Mouse (Mus musculus) MEL (cell line): ENCODE data around the gene Scg5. TPM values are rescaled to one million over a fixed set of nuclear protein-coding genes. Genes with fewer than 3 reads are reported as not detected.
A peak's percentile ranks its signal among the peaks of the same experiment; 100 is the strongest.

Experiments used
- DNase-seq: peaks from one replicate; pipeline ENCODE4 v3.0.0; 2011; ENCODE audit warnings: low read depth, low spot score
- H3K27ac ChIP-seq: 2 replicates; pipeline ENCODE4 v1.5.1; 2012; ENCODE audit warnings: low read depth, mild to moderate bottlenecking, control low read depth, low read length, moderate library complexity; ENCODE audit not compliant: control insufficient read depth
- H3K27me3 ChIP-seq, 2 experiments: fragments of 150-350 bp in 1 of 2; sonication (generic) in 1 of 2; 2 replicates each; pipeline ENCODE4 v1.6.1; 2012; ENCODE audit warnings: low read length in 2 of 2, mild to moderate bottlenecking in 2 of 2, improper control_type of control experiment in 1 of 2, moderate library complexity in 1 of 2; ENCODE audit not compliant: insufficient read depth in 2 of 2, control insufficient read depth in 1 of 2
- H3K36me3 ChIP-seq, 2 experiments: 2 replicates each; pipeline ENCODE4 v1.6.1; 2012 to 2014; ENCODE audit warnings: low read length in 2 of 2, improper control_type of control experiment in 1 of 2, inconsistent platforms in 1 of 2, mild to moderate bottlenecking in 1 of 2; ENCODE audit not compliant: insufficient read depth in 2 of 2, control insufficient read depth in 1 of 2
- H3K4me1 ChIP-seq, 2 experiments: fragments of 150-350 bp in 1 of 2; sonication (generic) in 1 of 2; 2 replicates each; pipeline ENCODE4 v1.6.1; 2012; ENCODE audit warnings: low read length in 2 of 2, improper control_type of control experiment in 1 of 2, mild to moderate bottlenecking in 1 of 2; ENCODE audit not compliant: insufficient read depth in 2 of 2, control insufficient read depth in 1 of 2
- H3K4me3 ChIP-seq, 2 experiments: fragments of 150-350 bp in 1 of 2; sonication (generic) in 1 of 2; 2 replicates each; pipeline ENCODE4 v1.5.1; 2012; ENCODE audit warnings: low read depth in 2 of 2, low read length in 2 of 2, mild to moderate bottlenecking in 2 of 2, moderate library complexity in 2 of 2, control low read depth in 1 of 2, improper control_type of control experiment in 1 of 2; ENCODE audit not compliant: control insufficient read depth in 1 of 2, insufficient read depth in 1 of 2
- H3K79me2 ChIP-seq: 2 replicates; pipeline ENCODE4 v1.6.1; 2012; ENCODE audit warnings: mild to moderate bottlenecking, low read length, moderate library complexity; ENCODE audit not compliant: control insufficient read depth, poor library complexity, insufficient read depth
- H3K9ac ChIP-seq: 2 replicates; pipeline ENCODE4 v1.6.1; 2012; ENCODE audit warnings: low read depth, mild to moderate bottlenecking, control low read depth, low read length, moderate library complexity; ENCODE audit not compliant: control insufficient read depth, poor library complexity, severe bottlenecking
- H3K9me3 ChIP-seq: fragments of 150-350 bp; sonication (generic); replicated peaks from 2 replicates; pipeline ENCODE4 v1.6.1; 2012; ENCODE audit warnings: mild to moderate bottlenecking, low read length, improper control_type of control experiment, moderate library complexity; ENCODE audit not compliant: insufficient read depth
- CHD1 ChIP-seq: IDR thresholded peaks from 2 replicates; pipeline ENCODE4 v1.6.1; 2012; ENCODE audit warnings: low read depth, mild to moderate bottlenecking, inconsistent platforms, low read length, improper control_type of control experiment
- CTCF ChIP-seq, 3 experiments: IDR thresholded peaks in 2 of 3; conservative IDR thresholded peaks in 1 of 3; 2 replicates each; pipeline ENCODE4 v1.5.1; 2011 to 2012; ENCODE audit warnings: low read length in 3 of 3, low read depth in 2 of 3, mild to moderate bottlenecking in 2 of 3, improper control_type of control experiment in 1 of 3, inconsistent platforms in 1 of 3, mixed read lengths in 1 of 3, moderate library complexity in 1 of 3; ENCODE audit not compliant: control insufficient read depth in 1 of 3, insufficient read depth in 1 of 3, poor library complexity in 1 of 3, severe bottlenecking in 1 of 3
- ELF1 ChIP-seq: IDR thresholded peaks from 2 replicates; pipeline ENCODE4 v1.6.1; 2014; ENCODE audit warnings: low read depth, mild to moderate bottlenecking, inconsistent platforms, low read length, improper control_type of control experiment, moderate library complexity
- GATA1 ChIP-seq: IDR thresholded peaks from 2 replicates; pipeline ENCODE4 v1.6.1; 2011; ENCODE audit warnings: low read depth, low read length, improper control_type of control experiment
- JUND ChIP-seq: IDR thresholded peaks from 2 replicates; pipeline ENCODE4 v1.6.1; 2011; ENCODE audit warnings: low read depth, mild to moderate bottlenecking, improper control_type of control experiment, low read length
- KAT2A ChIP-seq: conservative IDR thresholded peaks from 2 replicates; pipeline ENCODE4 v1.6.1; 2012; ENCODE audit warnings: low read depth, low read length, improper control_type of control experiment, inconsistent platforms
- MAFK ChIP-seq: IDR thresholded peaks from 2 replicates; pipeline ENCODE4 v1.6.1; 2011; ENCODE audit warnings: low read depth, mild to moderate bottlenecking, low read length, improper control_type of control experiment, borderline replicate concordance
- MAX ChIP-seq: IDR thresholded peaks from 2 replicates; pipeline ENCODE4 v1.6.1; 2011; ENCODE audit warnings: low read length, improper control_type of control experiment
- MAZ ChIP-seq: IDR thresholded peaks from 2 replicates; pipeline ENCODE4 v1.6.1; 2012; ENCODE audit warnings: low read depth, mild to moderate bottlenecking, inconsistent platforms, low read length, improper control_type of control experiment
- MEF2A ChIP-seq: IDR thresholded peaks from 2 replicates; pipeline ENCODE4 v1.6.1; 2014; ENCODE audit warnings: low read depth, mild to moderate bottlenecking, inconsistent platforms, low read length, improper control_type of control experiment; ENCODE audit not compliant: poor library complexity, insufficient replicate concordance, severe bottlenecking; ENCODE audit errors: extremely low read depth
- MXI1 ChIP-seq: IDR thresholded peaks from 2 replicates; pipeline ENCODE4 v1.6.1; 2011; ENCODE audit warnings: mild to moderate bottlenecking, low read depth, low read length, improper control_type of control experiment
- MYC ChIP-seq: IDR thresholded peaks from 2 replicates; pipeline ENCODE4 v1.6.1; 2011; ENCODE audit warnings: low read depth, mild to moderate bottlenecking, low read length, improper control_type of control experiment, moderate library complexity
- POLR2A ChIP-seq, 2 experiments: IDR thresholded peaks; 2 replicates each; pipeline ENCODE4 v1.6.1; 2011 to 2012; ENCODE audit warnings: low read length in 2 of 2, mild to moderate bottlenecking in 2 of 2, control low read depth in 1 of 2, improper control_type of control experiment in 1 of 2, low read depth in 1 of 2, moderate library complexity in 1 of 2; ENCODE audit not compliant: control insufficient read depth in 1 of 2, insufficient read depth in 1 of 2, poor library complexity in 1 of 2
- POLR2AphosphoS2 ChIP-seq: IDR thresholded peaks from 2 replicates; pipeline ENCODE4 v1.6.1; 2011; ENCODE audit warnings: low read length, improper control_type of control experiment
- POLR2AphosphoS5 ChIP-seq: IDR thresholded peaks from 2 replicates; pipeline ENCODE4 v1.6.1; 2012; ENCODE audit warnings: low read depth, borderline replicate concordance, mild to moderate bottlenecking, inconsistent platforms, low read length, moderate library complexity, mixed read lengths
- RAD21 ChIP-seq: IDR thresholded peaks from 2 replicates; pipeline ENCODE4 v1.6.1; 2011; ENCODE audit warnings: mild to moderate bottlenecking, low read depth, low read length, improper control_type of control experiment
- RCOR1 ChIP-seq: IDR thresholded peaks from 2 replicates; pipeline ENCODE4 v1.6.1; 2012; ENCODE audit warnings: low read depth, mild to moderate bottlenecking, inconsistent platforms, low read length, improper control_type of control experiment
- UBTF ChIP-seq: IDR thresholded peaks from 2 replicates; pipeline ENCODE4 v1.6.1; 2012; ENCODE audit warnings: low read depth, mild to moderate bottlenecking, inconsistent platforms, low read length, improper control_type of control experiment, moderate library complexity, borderline replicate concordance; ENCODE audit not compliant: insufficient read depth
- USF1 ChIP-seq: IDR thresholded peaks from 2 replicates; pipeline ENCODE4 v1.6.1; 2014; ENCODE audit warnings: low read depth, mild to moderate bottlenecking, inconsistent platforms, low read length, improper control_type of control experiment, moderate library complexity
- USF2 ChIP-seq, 2 experiments: IDR thresholded peaks; 2 replicates each; pipeline ENCODE4 v1.6.1; 2011 to 2012; ENCODE audit warnings: improper control_type of control experiment in 2 of 2, low read length in 2 of 2, borderline replicate concordance in 1 of 2, inconsistent platforms in 1 of 2, low read depth in 1 of 2, mild to moderate bottlenecking in 1 of 2; ENCODE audit not compliant: insufficient read depth in 1 of 2
- ZKSCAN1 ChIP-seq: IDR thresholded peaks from 2 replicates; pipeline ENCODE4 v1.6.1; 2012; ENCODE audit warnings: low read depth, mild to moderate bottlenecking, inconsistent platforms, low read length, improper control_type of control experiment, moderate library complexity
- ZMIZ1 ChIP-seq: IDR thresholded peaks from 2 replicates; pipeline ENCODE4 v1.6.1; 2012; ENCODE audit warnings: low read depth, mild to moderate bottlenecking, inconsistent platforms, low read length, improper control_type of control experiment, moderate library complexity
- polyA plus RNA-seq, 2 experiments: library from polyadenylated mRNA; stranded (reverse) in 1 of 2; unstranded in 1 of 2; fragments of >175 nt in 1 of 2; fragments of >200 nt in 1 of 2; gene quantifications; 2 replicates each; pipeline versions ENCODE4 v1.2.1 to v1.2.4; 2012; ENCODE audit warnings: low replicate concordance in 2 of 2, low read depth in 1 of 2; ENCODE audit not compliant: insufficient read length in 2 of 2, insufficient read depth in 1 of 2, missing spikeins in 1 of 2
- total RNA-seq: library from RNA; depleted of rRNA; stranded (reverse); fragments of 300-350 nt; gene quantifications from 2 replicates; pipeline ENCODE4 v1.2.3, GENCODE M21; 2012

Scg5 gene
- total and polyA plus RNA-seq, 3 experiments, result 0.17 to 0.31 TPM; not detected in 1

- Histone ChIP-seq H3K27me3 (no peaks in the 10 kb centered on the region), H3K79me2 (no peaks in the 10 kb centered on the region), H3K9ac (no peak overlapping the region), H3K27ac (no peak overlapping the region), H3K9me3 (no peaks in the 10 kb centered on the region), H3K4me1 (no peaks in the 10 kb centered on the region), H3K36me3 (no peaks in the 10 kb centered on the region), H3K4me3 (no peak overlapping the region)
- TF ChIP-seq MAX (no peak), UBTF (no peak), MYC (no peak), POLR2AphosphoS5 (no peak), MAZ (no peak), GATA1 (no peak), CHD1 (no peak), ELF1 (no peak), MAFK (no peak), POLR2A (IDR thresholded peaks at IDR 0.05; ENCODE audit: control insufficient read depth in 1 of 2, insufficient read depth in 1 of 2, low read depth in 1 of 2, low read length in 2 of 2, poor library complexity in 1 of 2) (no peak)
- DNase-seq, result no peak
Measured at GRCm38 (mm10) chr2:113795186-113795585, 33.7 kb downstream of the Scg5 start.

- H3K27me3 ChIP-seq, result no peaks in the 10 kb centered on the region; a peak in 1 of 4 replicates
- TF ChIP-seq ZKSCAN1 (peak; percentile 94), POLR2AphosphoS2 (no peak), MEF2A (no peak)
- no peaks in the 10 kb centered on the region for H3K4me1 ChIP-seq
- H3K4me3 ChIP-seq, result no peak overlapping the region
- no peaks in the 10 kb centered on the region for H3K9me3 ChIP-seq
- H3K27ac ChIP-seq, result no peak overlapping the region
- no peaks in the 10 kb centered on the region for H3K79me2 ChIP-seq
- no peaks in the 10 kb centered on the region for H3K36me3 ChIP-seq
- H3K9ac ChIP-seq, result no peak overlapping the region
- no peak for DNase-seq
Measured at GRCm38 (mm10) chr2:113793521-113793920, 35.4 kb downstream of the Scg5 start.

- Histone ChIP-seq H3K9me3 (no peaks in the 10 kb centered on the region), H3K27ac (no peak overlapping the region), H3K9ac (no peak overlapping the region), H3K79me2 (no peaks in the 10 kb centered on the region), H3K36me3 (no peaks in the 10 kb centered on the region), H3K4me3 (no peak overlapping the region), H3K4me1 (no peaks in the 10 kb centered on the region), H3K27me3 (no peaks in the 10 kb centered on the region; a peak in 1 of 4 replicates)
- TF ChIP-seq RAD21, result no peak
- no peak for TF ChIP-seq GATA1
- TF ChIP-seq KAT2A, result no peak
- TF ChIP-seq CTCF (IDR thresholded peaks at IDR 0.05 in 2 of 3, conservative IDR thresholded peaks at IDR 0.05 in 1 of 3; ENCODE audit: control insufficient read depth in 1 of 3, insufficient read depth in 1 of 3, low read depth in 2 of 3, low read length in 3 of 3, poor library complexity in 1 of 3, severe bottlenecking in 1 of 3), result no peak
- TF ChIP-seq USF1, result no peak
- no peak for TF ChIP-seq MXI1
- TF ChIP-seq MAFK, result no peak
- no peak for TF ChIP-seq JUND
- no peak for TF ChIP-seq MAX
- no peak for TF ChIP-seq RCOR1
- no peak for TF ChIP-seq ZMIZ1
- no peak for TF ChIP-seq UBTF
- TF ChIP-seq USF2 (IDR thresholded peaks at IDR 0.05; ENCODE audit: borderline replicate concordance in 1 of 2, insufficient read depth in 1 of 2, low read depth in 1 of 2, low read length in 2 of 2), result no peak
- no peak for DNase-seq
Measured at GRCm38 (mm10) chr2:113788821-113789387, 40.0 kb downstream of the Scg5 start.
